Mouse (Mus musculus) ES-E14 (cell line): ENCODE results near the gene Tnnt1.

Experiments
- CHD2 ChIP-seq: IDR thresholded peaks from 2 replicates; pipeline ENCODE4 v1.6.1; 2014; ENCODE audit warnings: mild to moderate bottlenecking, low read depth, low read length, inconsistent platforms
- HCFC1 ChIP-seq: IDR thresholded peaks from 2 replicates; pipeline ENCODE4 v1.6.1; 2012; ENCODE audit warnings: low read length, inconsistent platforms, borderline replicate concordance; ENCODE audit not compliant: insufficient read depth
- ZC3H11A ChIP-seq: IDR thresholded peaks from 2 replicates; pipeline ENCODE4 v1.6.1; 2012; ENCODE audit warnings: low read depth, mild to moderate bottlenecking, inconsistent platforms, low read length, borderline replicate concordance
- ZNF384 ChIP-seq: IDR thresholded peaks from 2 replicates; pipeline ENCODE4 v1.6.1; 2012; ENCODE audit warnings: low read depth, low read length, inconsistent platforms

GRCm38 (mm10) chr7:4497271-4497903 lies 18.8 kb downstream of the Tnnt1 start:
- TF ChIP-seq ZC3H11A: no peak
- TF ChIP-seq CHD2: no peak
- no peak for TF ChIP-seq HCFC1
- TF ChIP-seq ZNF384: no peak
